Mouse (Mus musculus) lung, adult 10 weeks (tissue): ENCODE data around the gene Rmnd5b. TPM values are rescaled to one million over a fixed set of nuclear protein-coding genes. Genes with fewer than 3 reads are reported as not detected.

Source experiments
- polyA plus RNA-seq: library from polyadenylated mRNA; stranded (reverse); fragments of 350-450 nt; fragmentation: Illumina TruSeq; extraction: RNeasy Lipid Tissue Mini Kit (QIAGEN cat#74804); gene quantifications from one replicate; pipeline ENCODE4 v1.2.3, GENCODE M21; 2014; ENCODE audit warnings: low read depth, low replicate concordance; ENCODE audit not compliant: insufficient read depth

Gene Rmnd5b
- 18.5 TPM for polyA plus RNA-seq

DNA sequence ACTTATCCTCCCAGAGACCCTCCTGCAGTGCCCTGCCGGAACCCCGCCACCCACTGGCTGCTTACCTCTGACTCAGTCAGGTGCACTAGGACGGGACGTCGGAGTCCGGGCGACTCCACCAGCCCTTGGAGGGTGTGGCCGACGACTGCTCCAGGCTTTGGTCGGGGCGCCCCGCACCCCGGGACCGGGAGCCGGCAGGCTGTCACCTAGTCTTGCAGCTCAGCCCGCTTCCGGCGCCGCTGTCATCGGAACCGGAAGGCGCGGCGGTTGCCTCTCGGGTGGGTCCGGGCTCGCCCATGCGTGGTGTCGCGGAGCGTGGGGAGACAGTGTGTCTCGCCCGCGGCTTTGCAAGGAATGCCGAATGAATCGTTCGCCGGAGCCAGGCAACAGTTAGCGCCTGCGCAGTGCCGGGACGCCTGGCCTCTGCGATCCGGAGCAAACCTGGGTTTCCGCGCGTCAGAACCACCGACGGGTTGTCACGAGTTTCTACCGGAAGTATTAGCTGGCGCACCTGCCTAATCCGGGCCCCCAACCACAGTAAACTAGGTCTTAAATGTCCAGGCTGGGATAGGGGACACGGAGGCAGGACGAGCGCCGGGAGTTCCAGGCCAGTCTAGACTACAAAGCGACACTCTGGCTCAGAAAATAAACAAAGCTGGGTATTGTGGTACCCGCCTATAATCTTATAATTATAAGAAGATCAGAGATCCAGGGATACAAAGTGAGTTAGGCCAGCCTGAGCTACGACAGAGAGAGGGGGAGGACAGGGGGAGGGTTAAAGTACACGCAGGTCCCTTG is at the start of gene Rmnd5b:
Gene Rmnd5b, minus strand, starts transcription at position 372 of the 798 bp plus-strand sequence.

DNA sequence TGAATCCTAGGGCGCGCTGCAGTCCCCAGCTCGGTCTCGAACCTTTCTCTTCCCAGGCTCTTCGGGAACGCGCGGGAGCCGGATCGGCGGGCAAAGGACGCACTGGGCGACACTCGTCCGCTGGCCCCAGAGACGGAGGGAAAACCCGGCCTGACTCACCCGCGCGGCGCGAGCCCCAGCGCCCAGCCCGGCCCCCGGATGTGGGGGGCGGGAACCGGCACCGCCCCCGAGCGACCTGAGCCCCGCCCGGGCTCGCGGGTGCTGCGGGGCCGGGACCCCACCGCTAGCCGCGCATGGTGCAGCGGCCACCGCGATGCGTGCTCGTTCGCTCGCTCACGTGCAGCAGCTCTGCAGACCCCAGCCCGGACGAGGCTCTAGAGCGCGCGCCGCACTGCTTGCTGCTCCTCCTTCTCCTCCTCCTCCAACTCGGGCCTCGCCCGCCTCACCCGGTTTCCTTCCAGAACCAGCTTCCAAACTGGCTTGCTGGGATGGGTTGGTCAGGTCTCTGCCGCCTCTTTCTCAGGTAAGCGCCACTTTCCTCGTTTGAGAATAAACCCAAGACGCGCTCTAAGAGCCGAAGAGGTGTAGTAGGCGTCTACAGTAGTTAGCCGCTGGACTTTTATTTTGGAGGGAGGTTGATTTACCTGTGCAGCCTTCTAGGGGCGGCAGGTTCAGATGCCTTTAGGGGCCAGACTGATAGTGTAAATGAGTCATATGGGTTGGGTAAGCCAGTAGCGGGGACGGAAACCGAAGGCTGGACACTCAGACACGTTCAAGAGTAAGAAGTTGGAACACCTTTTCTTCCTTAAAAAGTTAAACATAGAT is 15.2 kb upstream of the Rmnd5b start, which contains the start of the genes N4bp3 and D930048N14Rik:
Gene N4bp3, minus strand, starts transcription at position 152 of the 825 bp plus-strand sequence.
Gene D930048N14Rik, plus strand, starts transcription at position 264 of the 825 bp plus-strand sequence.

DNA sequence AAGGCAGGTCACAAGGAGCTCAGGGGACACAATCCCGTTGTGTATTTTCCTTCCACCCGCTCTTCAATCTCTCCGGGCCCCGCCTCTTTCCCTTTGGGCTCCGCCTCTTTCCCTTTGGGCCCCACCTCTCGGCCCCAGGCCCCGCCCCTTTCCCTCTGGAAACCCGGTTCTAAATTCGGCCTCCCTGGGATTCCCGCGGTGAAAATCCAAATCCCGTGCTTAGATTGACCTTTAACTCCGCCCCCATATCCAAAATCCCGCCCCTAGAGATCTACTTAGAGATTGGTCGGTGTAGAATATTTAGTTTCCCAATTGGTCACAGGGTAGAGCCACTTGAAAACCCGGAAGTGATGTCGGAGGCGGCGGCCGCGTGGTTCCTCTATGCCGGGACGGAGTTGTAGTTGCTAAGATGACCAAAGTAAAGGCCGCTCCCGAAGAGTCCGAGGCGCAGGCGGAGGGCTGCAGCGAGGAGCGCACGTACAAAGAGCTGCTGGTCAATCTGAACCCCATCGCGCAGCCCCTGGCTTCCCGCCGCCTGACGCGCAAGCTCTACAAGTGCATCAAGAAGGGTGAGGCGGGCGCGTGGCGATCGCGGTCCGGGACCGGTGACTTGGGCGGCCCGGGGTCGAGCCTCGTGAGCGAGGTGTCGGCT is 16.2 kb downstream of the Rmnd5b start, which contains the start of gene Nhp2:
Gene Nhp2, plus strand, starts transcription at position 327 of the 652 bp plus-strand sequence.

DNA sequence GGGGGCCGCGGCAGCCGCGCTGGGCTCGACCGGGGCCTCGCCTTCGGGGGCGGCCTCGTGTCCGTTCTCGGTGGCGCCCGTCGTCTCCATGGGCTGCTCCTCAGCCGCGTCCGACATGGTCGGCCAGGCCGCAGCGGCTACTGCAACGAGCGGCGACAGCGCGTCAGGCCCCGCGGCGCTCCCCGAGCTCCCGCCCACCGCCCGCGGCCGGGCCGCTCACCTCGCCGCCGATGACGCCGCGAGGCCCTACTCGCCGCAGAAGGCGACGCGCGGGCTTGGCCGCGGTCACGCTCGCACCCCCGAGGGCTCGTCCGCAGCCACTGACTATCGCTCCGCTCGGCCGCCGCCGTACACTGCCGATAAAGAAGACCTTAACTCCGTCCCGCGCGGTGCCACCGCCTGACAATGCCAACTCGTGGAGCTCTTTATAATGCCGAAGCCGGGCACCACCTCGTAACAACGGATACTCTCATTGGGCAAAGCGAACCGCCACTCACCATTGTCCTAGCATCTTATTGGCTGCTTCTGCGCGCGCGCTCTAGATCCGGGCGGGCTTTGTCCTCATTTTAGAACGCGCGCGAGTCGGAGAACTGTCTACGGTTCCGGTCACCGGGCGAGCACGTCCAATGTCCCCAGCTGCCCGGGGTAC is 29.1 kb downstream of the Rmnd5b start, which contains the start of gene Hnrnpab:
Gene Hnrnpab, minus strand, starts transcription at position 401 of the 649 bp plus-strand sequence.

DNA sequence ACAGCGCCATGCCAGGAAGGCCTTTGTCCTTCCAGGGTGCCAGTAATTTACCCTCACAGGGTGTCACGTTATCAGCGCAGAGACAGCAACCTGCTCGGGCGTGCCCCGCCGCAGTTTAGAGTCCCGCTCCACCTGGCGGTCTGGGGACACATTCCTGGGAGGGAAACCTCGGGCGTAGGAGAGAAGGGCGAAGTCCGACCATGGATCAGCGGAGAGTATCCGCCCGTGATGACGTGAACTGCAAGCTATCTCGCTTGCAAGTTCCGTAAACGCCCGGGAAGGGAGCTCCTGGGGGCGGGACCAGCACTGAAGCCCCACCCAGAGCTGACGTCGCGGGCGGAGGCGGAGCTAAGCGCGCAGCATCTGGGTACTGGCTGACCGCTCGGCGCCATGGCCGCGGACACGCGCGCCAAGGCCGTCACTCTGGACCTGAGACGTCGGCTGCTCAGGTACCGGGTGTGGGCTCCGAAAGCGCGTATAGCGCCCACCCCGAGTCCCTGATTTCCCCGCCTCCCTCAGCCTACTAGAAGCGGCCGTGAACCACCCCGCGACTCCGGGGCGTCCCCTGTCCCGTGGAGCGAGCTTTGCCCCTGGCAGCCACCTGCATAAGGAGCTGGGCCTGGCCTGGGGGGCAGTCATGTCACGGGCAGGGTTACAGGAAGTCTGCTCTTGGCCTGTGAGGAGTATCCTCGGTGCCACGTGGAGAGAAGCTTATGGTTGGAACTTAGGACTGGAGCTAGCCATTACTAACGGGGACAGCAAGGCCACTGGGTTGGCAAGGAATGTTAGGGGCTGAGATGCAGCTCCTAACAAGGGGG is 51.1 kb downstream of the Rmnd5b start, which contains the start of gene Phykpl:
Gene Phykpl, plus strand, starts transcription at position 327 of the 818 bp plus-strand sequence.

Other genes starting within 250 kb of the Rmnd5b start
- 6.1 TPM for gene Phykpl, start 51.1 kb downstream of the Rmnd5b start, polyA plus RNA-seq
- 131 TPM for gene Hnrnpab, start 29.0 kb downstream of the Rmnd5b start, polyA plus RNA-seq
- gene Nhp2, start 16.2 kb downstream of the Rmnd5b start, polyA plus RNA-seq = 50.3 TPM
- 21.9 TPM for gene N4bp3, start 14.9 kb upstream of the Rmnd5b start, polyA plus RNA-seq
- 2.3 TPM for gene D930048N14Rik, start 15.1 kb upstream of the Rmnd5b start, polyA plus RNA-seq
- gene 0610009B22Rik, start 53.0 kb upstream of the Rmnd5b start, polyA plus RNA-seq = 26.3 TPM
- gene Sec24a, start 127.7 kb upstream of the Rmnd5b start, polyA plus RNA-seq = 3.5 TPM
- 89.7 TPM for gene Sar1b, start 127.8 kb upstream of the Rmnd5b start, polyA plus RNA-seq
- 10.7 TPM for gene Jade2, start 221.8 kb upstream of the Rmnd5b start, polyA plus RNA-seq